Mouse (Mus musculus): Measurements from ENCODE around the gene Dctn1. TPM values are rescaled to one million over a fixed set of nuclear protein-coding genes. Genes with fewer than 3 reads are reported as not detected.

The Dctn1 gene
- polyA plus RNA-seq, 1 experiment from 2014 or later = 88.8 TPM

DNA sequence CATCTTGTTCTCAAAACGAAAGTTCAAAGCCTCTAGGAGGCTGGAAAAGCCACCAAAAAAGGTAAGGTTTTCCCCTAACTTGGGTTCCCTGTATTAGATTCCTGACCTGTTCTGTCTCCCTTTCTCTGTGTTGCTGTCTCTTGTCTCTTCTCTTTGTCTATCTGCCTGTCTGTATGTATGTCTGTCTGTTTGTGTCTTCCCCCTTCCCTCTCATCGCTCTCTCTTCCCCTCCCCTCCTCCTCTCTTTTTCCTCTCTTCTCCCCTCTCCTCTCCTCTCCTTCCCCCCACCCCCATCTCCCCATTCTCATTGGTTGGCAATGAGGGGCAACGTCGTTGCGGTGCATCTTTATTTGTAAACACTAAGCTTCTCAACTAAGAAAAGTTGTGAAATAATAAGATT lies 40.4 kb upstream of the Dctn1 start, which contains the start of gene Ino80b:
TSS of gene Ino80b (minus strand) at position 101 of the 400 bp plus-strand sequence.
- no peaks in the 10 kb centered on the region for H3K27me3 ChIP-seq (ENCODE audit: poor library complexity, severe bottlenecking)
- peaks cover 45% of the 10 kb centered on the region for H3K4me1 ChIP-seq
- H3K27ac ChIP-seq = peak within 1 kb of the TSS; percentile 91
- 23% methylated on average over 5 of the region's 5 CpGs for WGBS
- peak within 1 kb of the TSS; percentile 67 for H3K4me3 ChIP-seq
- peaks cover 9% of the 10 kb centered on the region; the same call in 1 of the 2 replicates for H3K36me3 ChIP-seq (replicated peaks)
- H3K9me3 ChIP-seq = no peaks in the 10 kb centered on the region
- no peak for DNase-seq (ENCODE audit: extremely low spot score, low spot score)

DNA sequence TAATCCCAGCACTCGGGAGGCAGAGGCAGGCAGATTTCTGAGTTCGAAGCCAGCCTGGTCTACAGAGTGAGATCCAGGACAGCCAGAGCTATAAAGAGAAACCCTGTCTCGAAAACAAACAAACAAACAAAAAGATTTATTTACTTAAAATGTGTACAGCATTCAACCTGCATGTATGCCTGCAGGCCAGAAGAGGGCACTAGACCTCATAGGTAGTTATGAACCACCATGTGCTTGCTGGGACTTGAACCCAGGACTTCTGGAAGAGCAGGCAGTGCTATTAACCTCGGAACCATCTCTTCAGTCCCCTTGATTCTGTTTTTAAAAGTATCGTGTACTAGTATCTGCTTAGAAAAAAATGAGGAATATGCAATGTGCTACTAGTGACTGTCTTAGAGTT lies 38.3 kb upstream of the Dctn1 start:
- DNase-seq (ENCODE audit: extremely low spot score, low spot score) = no peak
- no peak overlapping the region for H3K4me3 ChIP-seq
- H3K4me1 ChIP-seq = peaks cover 32% of the 10 kb centered on the region
- H3K27me3 ChIP-seq (ENCODE audit: poor library complexity, severe bottlenecking) = no peaks in the 10 kb centered on the region
- 91% methylated on average over 5 of the region's 5 CpGs for WGBS
- H3K9me3 ChIP-seq = no peaks in the 10 kb centered on the region
- no peak overlapping the region for H3K27ac ChIP-seq
- H3K36me3 ChIP-seq (replicated peaks) = peaks cover 9% of the 10 kb centered on the region; the same call in 1 of the 2 replicates

DNA sequence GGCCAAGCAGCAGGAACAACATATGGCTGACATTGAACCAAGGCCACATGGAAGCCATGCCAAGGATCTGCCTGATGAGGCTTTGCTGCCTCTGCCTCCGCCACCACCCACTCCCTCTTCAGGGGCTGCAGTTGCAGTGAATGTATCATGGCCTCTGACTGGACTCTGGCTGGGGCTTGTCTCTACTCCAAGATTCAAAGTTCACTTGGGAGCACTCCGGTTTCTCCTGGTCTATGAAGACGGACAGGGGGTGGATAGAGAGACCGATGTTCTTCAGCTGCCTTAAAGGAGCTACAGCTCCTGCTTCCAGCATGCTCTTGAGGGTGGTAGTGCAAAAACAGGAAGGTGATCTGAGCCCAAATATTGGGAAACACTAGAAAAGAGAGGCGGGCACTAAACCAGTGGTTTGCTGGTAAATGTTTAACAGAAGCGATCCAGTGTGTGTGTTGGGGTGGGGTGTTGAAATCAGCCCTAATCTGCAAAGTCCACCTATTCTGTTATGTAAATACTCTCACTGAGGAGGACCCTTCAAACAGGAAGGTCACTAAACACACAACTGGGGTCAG lies 34.2 kb upstream of the Dctn1 start:
- Histone ChIP-seq H3K27me3 (ENCODE audit: poor library complexity, severe bottlenecking) (peaks cover 29% of the 10 kb centered on the region), H3K4me3 (no peak overlapping the region), H3K9me3 (no peaks in the 10 kb centered on the region), H3K4me1 (peaks cover 27% of the 10 kb centered on the region), H3K27ac (no peak overlapping the region), H3K36me3 (replicated peaks) (no peaks in the 10 kb centered on the region)
- WGBS = 87% methylated on average over 6 of the region's 6 CpGs
- no peak for DNase-seq (ENCODE audit: extremely low spot score, low spot score)

DNA sequence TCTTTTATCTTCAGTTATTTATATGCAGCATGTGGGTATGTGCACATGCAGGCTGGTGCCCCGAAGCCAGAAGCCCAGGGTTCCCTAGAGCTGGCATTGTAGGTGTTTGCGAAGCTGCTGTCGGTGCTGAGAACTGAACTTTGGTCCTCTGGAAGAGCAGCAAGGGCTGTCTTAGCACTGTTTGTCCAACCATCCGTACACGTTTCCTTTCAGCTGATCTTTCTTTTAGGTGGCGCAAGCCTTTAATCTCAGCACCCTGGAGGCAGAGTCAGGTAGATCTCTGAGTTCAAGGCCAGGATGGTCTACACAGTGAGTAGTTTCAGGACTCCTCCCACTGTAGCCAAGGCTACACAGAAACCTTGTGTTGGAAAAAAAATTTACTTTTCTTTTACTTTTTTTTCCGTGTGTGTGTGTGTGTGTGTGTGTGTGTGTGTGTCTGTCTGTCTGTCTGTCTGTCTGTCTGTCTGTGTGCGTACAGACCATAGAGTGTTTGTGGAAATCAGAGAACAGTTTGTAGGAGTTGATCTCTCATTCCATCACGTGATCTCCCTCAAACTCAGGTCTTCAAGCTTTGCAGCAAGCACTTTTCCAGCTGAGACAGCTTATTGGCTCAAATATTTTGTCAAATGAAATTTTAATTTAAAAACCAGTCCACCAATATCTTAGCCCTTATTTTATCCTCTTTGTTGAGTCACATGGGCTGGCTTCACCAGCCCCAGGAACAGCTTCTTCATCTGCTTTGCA lies 33.4 kb upstream of the Dctn1 start:
- 90% methylated on average over 9 of the region's 9 CpGs for WGBS
- H3K9me3 ChIP-seq = no peaks in the 10 kb centered on the region
- no peak for DNase-seq (ENCODE audit: extremely low spot score, low spot score)
- peaks cover 30% of the 10 kb centered on the region for H3K27me3 ChIP-seq (ENCODE audit: poor library complexity, severe bottlenecking)
- no peak overlapping the region for H3K4me3 ChIP-seq
- peaks cover 35% of the 10 kb centered on the region for H3K4me1 ChIP-seq
- H3K27ac ChIP-seq = no peak overlapping the region
- H3K36me3 ChIP-seq (replicated peaks) = no peaks in the 10 kb centered on the region

DNA sequence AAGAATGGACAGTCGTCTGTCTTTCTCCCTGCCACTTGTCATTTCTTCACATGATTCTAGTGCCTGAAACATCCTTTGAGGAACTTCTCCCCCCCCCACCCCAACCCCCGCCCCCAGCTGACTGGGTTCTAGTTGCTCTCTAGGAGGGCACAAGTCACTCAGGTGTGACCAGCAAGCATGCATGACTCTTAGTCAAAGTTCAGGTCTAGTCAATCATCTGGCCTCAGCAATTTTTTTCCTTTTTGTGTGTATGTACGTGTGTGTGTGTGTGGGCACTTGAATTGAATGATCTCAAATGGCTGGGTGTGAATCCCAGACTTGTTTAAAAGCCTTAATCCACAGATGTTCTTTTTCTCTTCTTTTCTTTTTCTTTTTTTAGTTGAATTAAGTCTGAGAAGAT lies 31.5 kb upstream of the Dctn1 start:
- WGBS = 70% methylated on average over 3 of the region's 3 CpGs
- Histone ChIP-seq H3K36me3 (replicated peaks) (no peaks in the 10 kb centered on the region), H3K27ac (no peak overlapping the region), H3K9me3 (no peaks in the 10 kb centered on the region), H3K4me1 (peaks cover 53% of the 10 kb centered on the region), H3K27me3 (ENCODE audit: poor library complexity, severe bottlenecking) (peaks cover 30% of the 10 kb centered on the region), H3K4me3 (no peak overlapping the region)
- no peak for DNase-seq (ENCODE audit: extremely low spot score, low spot score)

DNA sequence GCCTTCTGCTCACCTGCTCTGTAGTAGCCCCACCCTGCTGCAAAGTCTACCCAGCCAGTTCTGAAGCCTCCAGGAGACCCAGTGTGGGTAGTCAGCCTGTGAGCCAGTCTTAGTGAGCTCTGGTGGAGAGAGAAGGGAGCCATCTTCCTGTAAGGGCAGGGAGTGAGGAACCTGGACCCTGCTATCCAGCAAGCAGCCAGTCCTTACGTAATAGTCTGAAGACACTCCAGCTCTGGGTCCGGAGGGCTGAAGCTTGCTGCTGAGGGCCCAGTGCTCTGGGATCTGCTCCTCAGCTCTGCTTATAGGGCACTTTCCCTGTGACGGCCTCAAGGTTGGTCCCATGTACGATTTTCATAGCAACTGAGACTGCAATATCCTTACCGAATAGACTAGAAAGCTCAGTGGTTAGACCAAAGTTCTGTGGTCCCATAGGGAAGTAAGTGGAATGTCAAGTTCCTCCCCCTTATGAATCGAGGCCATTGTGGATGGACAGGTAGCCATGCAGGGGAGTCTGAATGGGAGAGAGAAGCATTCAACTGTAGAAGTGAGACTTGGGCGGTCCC lies 30.7 kb upstream of the Dctn1 start, which contains the start of gene Rtkn:
TSS of gene Rtkn (plus strand) at position 513 of the 563 bp plus-strand sequence.
- peak within 1 kb of the TSS; percentile 97 for H3K27ac ChIP-seq
- no peak for DNase-seq (ENCODE audit: extremely low spot score, low spot score)
- H3K4me3 ChIP-seq = peak within 1 kb of the TSS; percentile 64
- H3K4me1 ChIP-seq = peaks cover 61% of the 10 kb centered on the region
- no peaks in the 10 kb centered on the region for H3K9me3 ChIP-seq
- peaks cover 30% of the 10 kb centered on the region for H3K27me3 ChIP-seq (ENCODE audit: poor library complexity, severe bottlenecking)
- peaks cover 7% of the 10 kb centered on the region for H3K36me3 ChIP-seq (replicated peaks)
- 54% methylated on average over 7 of the region's 7 CpGs for WGBS

DNA sequence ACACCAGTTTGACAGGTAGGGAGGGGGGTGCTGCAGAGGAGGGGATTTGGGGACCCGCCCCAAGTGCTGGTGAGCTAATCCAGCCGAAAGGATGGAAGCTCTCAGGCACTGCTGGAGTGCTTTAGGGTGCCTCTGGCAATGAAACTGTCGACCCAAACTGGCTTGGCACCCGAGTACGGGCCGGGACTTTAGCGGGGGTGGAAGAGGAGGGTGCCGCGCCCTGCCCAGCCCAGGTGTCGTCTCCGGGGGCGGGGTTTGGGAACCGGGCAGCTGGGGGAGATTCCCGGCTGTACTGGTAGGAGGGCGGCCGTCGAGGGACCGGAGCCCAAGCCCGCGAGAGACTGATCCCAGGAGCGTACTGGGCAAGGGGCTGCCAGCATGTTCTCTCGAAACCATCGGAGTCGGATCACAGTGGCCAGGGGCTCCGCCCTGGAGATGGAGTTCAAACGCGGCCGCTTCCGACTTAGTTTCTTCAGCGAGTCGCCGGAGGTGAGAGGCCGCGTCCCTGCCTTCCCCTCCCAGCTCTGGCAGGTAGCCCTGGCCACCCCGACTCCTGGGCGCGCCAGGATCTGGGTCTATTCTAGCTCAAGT lies 30.1 kb upstream of the Dctn1 start:
- Histone ChIP-seq H3K4me1 (peaks cover 64% of the 10 kb centered on the region), H3K27me3 (ENCODE audit: poor library complexity, severe bottlenecking) (peaks cover 31% of the 10 kb centered on the region), H3K4me3 (peak overlapping the region; percentile 64), H3K36me3 (replicated peaks) (peaks cover 9% of the 10 kb centered on the region), H3K9me3 (no peaks in the 10 kb centered on the region), H3K27ac (peak overlapping the region; percentile 97)
- DNase-seq (ENCODE audit: extremely low spot score, low spot score) = no peak
- 2% methylated on average over 37 of the region's 37 CpGs for WGBS

DNA sequence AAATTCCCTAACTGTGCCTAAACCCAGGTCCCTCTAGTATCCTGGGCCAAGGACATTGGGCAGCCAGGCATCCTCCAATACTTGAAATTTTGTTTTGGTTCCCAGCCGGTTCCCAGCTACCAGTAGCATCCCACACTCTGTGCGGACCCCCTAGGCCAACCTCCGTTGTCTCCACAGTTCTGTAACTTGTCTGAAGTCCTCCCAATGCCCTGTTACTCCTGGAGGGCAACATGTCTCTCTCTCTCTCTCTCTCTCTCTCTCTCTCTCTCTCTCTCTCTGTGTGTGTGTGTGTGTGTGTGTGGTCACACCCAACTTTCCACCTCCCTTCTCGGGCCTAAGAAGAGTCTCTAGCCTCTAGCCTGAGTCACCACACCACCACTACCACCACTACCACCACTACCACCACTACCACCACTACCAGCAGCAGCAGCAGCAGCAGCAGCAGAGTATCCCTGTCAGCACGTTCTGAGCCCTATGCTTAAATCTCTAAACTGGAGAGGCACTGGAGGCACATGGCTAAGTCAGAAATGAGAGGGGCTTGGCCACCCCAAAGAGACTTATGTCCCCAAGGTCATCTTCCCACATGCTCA lies 29.3 kb upstream of the Dctn1 start:
- Histone ChIP-seq H3K4me1 (peaks cover 71% of the 10 kb centered on the region), H3K9me3 (no peaks in the 10 kb centered on the region), H3K27me3 (ENCODE audit: poor library complexity, severe bottlenecking) (peaks cover 38% of the 10 kb centered on the region), H3K4me3 (peak overlapping the region; percentile 64), H3K36me3 (replicated peaks) (peaks cover 9% of the 10 kb centered on the region), H3K27ac (peak overlapping the region; percentile 97)
- WGBS = 10% methylated on average over 5 of the region's 5 CpGs
- no peak for DNase-seq (ENCODE audit: extremely low spot score, low spot score)

DNA sequence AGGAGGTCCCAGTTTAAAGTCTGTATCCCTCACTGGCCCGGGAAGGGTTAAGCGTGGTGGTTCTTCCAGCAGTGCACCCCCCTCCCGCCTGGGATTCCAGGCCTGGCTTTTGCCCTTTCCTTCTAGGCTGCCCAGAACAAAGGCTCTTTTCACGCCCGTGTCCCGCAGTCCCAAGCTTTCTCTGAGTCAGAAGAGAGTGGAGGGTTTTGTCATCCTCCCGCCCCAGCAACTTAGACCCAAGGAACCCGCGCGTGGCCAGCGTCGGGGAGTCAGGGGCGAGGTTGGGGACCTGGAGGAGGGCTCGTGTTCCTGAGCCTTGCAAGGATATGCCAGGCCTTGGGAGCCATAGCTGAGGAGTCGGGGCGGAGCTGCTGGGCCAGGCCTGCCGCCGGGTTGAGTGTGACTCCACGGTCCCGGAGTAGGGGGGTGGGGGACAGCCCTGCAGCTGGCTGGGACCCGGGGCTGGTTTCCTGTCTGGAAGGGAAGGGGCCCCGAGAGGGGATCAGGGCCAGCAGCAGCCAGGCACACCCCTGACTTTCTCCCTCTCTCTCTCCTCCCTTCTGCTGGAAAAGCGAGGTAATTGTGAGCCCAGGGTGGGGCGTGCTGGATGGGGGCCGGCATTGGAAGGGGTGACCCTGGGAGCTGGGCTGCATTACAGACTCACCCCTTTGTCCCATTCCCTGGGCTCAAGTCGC lies 28.7 kb upstream of the Dctn1 start:
- H3K36me3 ChIP-seq (replicated peaks) = peaks cover 9% of the 10 kb centered on the region
- peaks cover 78% of the 10 kb centered on the region for H3K4me1 ChIP-seq
- peak overlapping the region; percentile 97 for H3K27ac ChIP-seq
- H3K27me3 ChIP-seq (ENCODE audit: poor library complexity, severe bottlenecking) = peaks cover 45% of the 10 kb centered on the region
- no peaks in the 10 kb centered on the region for H3K9me3 ChIP-seq
- under 1% methylated on average over 26 of the region's 26 CpGs for WGBS
- peak; percentile 87 for DNase-seq (ENCODE audit: extremely low spot score, low spot score)
- H3K4me3 ChIP-seq = peak overlapping the region; percentile 64

DNA sequence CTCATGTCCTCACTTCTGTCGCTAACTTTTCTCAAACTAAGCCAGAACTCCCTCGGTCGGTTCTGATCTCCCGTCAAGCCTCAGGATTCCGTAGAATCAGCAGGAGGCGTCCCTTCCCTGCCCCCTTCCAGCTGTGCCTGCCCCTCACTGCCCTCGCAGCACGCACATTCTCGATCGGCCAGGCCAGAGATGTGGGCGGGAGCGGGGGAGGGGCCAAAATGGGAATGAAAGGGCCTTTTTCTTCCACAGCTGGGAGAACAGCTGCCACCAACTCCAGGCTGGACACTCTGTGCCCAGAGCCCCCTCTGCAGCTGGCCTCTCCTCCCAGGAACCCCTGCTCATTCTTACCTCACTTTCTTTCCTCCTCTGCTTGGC lies 28.2 kb upstream of the Dctn1 start:
- Histone ChIP-seq H3K27ac (peak overlapping the region; percentile 97), H3K4me1 (peaks cover 83% of the 10 kb centered on the region), H3K36me3 (replicated peaks) (peaks cover 9% of the 10 kb centered on the region), H3K9me3 (no peaks in the 10 kb centered on the region), H3K27me3 (ENCODE audit: poor library complexity, severe bottlenecking) (peaks cover 50% of the 10 kb centered on the region), H3K4me3 (peak overlapping the region; percentile 64)
- DNase-seq (ENCODE audit: extremely low spot score, low spot score) = peak; percentile 94
- WGBS = under 1% methylated on average over 12 of the region's 12 CpGs

DNA sequence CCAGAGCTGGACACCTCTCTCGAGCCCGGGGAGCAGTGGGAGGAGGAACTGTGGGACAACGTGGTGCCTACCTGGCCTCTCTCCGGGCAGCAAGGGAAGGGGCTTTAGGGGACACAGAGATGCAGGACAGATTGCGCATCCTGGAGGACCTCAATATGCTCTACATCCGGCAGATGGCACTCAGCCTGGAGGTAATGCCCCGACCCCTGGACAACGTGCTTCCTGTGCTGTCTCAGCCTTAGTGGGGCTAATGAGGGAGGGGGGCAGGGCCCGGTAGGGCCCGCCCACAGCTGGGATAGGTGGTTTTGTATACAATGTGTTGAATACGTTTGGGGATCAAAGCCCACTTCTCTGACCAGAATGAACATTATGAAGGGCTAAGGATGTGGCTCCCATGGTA lies 27.7 kb upstream of the Dctn1 start:
- Histone ChIP-seq H3K9me3 (no peaks in the 10 kb centered on the region), H3K27ac (peak overlapping the region; percentile 97), H3K36me3 (replicated peaks) (peaks cover 9% of the 10 kb centered on the region), H3K27me3 (ENCODE audit: poor library complexity, severe bottlenecking) (peaks cover 55% of the 10 kb centered on the region), H3K4me1 (peaks cover 88% of the 10 kb centered on the region), H3K4me3 (peak overlapping the region; percentile 64)
- DNase-seq (ENCODE audit: extremely low spot score, low spot score) = peak; percentile 71
- WGBS = under 1% methylated on average over 11 of the region's 11 CpGs

DNA sequence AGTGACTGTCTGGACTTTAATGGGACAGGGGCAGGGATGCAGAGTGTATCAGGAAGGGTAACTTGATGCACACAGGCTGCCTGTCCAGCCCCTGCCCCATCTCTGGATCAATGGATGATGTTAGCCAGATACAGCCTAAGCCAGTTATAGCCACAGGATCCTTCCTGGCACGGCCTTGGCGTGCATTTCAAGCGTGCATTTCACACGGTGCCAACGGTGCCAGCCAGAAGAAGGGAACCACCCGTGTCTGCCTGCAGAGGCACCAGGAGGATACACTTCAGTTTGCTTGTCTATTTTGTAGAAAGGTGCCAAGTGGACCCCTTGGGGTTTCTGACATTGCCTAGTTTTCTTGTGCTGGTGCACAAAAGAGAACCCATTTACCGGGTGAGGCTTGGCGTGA lies 25.7 kb upstream of the Dctn1 start:
- DNase-seq (ENCODE audit: extremely low spot score, low spot score) = no peak
- Histone ChIP-seq H3K9me3 (no peaks in the 10 kb centered on the region), H3K27ac (0 out of 2 replicates have a peak overlapping the region, but pooled peaks have one; percentile 11), H3K36me3 (replicated peaks) (peaks cover 9% of the 10 kb centered on the region), H3K4me3 (0 out of 2 replicates have a peak overlapping the region, but pooled peaks have one; percentile 3), H3K4me1 (peaks cover 84% of the 10 kb centered on the region), H3K27me3 (ENCODE audit: poor library complexity, severe bottlenecking) (peaks cover 42% of the 10 kb centered on the region)
- 90% methylated on average over 8 of the region's 8 CpGs for WGBS

All from forebrain, embryonic 10.5 days (tissue).